Mouse (Mus musculus): ENCODE results near the gene Dse. TPM values are rescaled to one million over a fixed set of nuclear protein-coding genes. Genes with fewer than 3 reads are reported as not detected.
A peak's percentile ranks its signal among the peaks of the same experiment; 100 is the strongest.

The Dse gene
- polyA plus RNA-seq, 1 experiment from 2014 or later = 5.8 TPM

GRCm38 (mm10) chr10:34236569-34236968 lies 29.1 kb upstream of the Dse start:
- Histone ChIP-seq H3K9me3 (ENCODE audit: low read length) (no peaks in the 10 kb centered on the region), H3K4me2 (ENCODE audit: low read depth, low read length) (no peak overlapping the region), H3K27ac (ENCODE audit: low read depth) (no peak overlapping the region), H3K4me3 (ENCODE audit: low read depth, low read length) (no peak overlapping the region), H3K27me3 (ENCODE audit: insufficient read depth, low read length) (no peaks in the 10 kb centered on the region), H3K36me3 (replicated peaks; ENCODE audit: insufficient read depth, low read length) (no peaks in the 10 kb centered on the region), H3K9ac (replicated peaks) (no peak overlapping the region), H3K4me1 (ENCODE audit: insufficient read depth) (no peaks in the 10 kb centered on the region)
- no peak for TF ChIP-seq EP300 (IDR thresholded peaks at IDR 0.05; ENCODE audit: low read depth)
- no peak for TF ChIP-seq CTCF (IDR thresholded peaks at IDR 0.05; ENCODE audit: low read depth)
- DNase-seq = no peak
- 76% methylated on average over 5 of the region's 5 CpGs for WGBS (ENCODE audit: insufficient replicate concordance)
- ATAC-seq = no peak

DNA sequence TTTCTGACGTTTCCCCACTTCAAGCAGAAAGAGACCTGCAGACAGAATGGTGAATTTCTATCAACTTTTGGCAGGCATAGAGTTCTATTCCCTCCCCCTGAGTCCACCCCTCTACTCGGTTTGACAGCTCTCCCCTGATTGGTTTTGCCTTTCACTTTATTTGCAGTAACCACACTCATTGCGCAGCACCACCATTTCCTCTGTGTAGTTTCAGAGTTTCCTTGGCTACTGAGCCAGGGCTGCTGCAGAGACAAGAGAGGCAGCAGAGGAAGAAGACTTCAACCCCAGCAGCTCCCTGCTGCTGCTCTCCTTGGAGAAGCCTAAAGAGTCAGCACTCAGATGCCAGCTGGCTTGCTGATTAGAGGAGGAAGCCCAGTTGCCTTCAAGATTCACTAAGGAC lies 27.9 kb upstream of the Dse start:
- H3K27me3 ChIP-seq (ENCODE audit: insufficient read depth, low read length) = no peaks in the 10 kb centered on the region
- no peaks in the 10 kb centered on the region for H3K4me1 ChIP-seq (ENCODE audit: insufficient read depth)
- WGBS (ENCODE audit: insufficient replicate concordance) = 14% methylated on average over 3 of the region's 3 CpGs
- H3K9ac ChIP-seq (replicated peaks) = no peak overlapping the region
- no peaks in the 10 kb centered on the region for H3K9me3 ChIP-seq (ENCODE audit: low read length)
- H3K27ac ChIP-seq (ENCODE audit: low read depth) = no peak overlapping the region
- H3K4me3 ChIP-seq (ENCODE audit: low read depth, low read length) = no peak overlapping the region
- TF ChIP-seq EP300 (IDR thresholded peaks at IDR 0.05; ENCODE audit: low read depth) = no peak
- no peak for TF ChIP-seq CTCF (IDR thresholded peaks at IDR 0.05; ENCODE audit: low read depth)
- H3K36me3 ChIP-seq (replicated peaks; ENCODE audit: insufficient read depth, low read length) = no peaks in the 10 kb centered on the region
- peak overlapping the region; percentile 14; the same call in 1 of the 2 replicates for H3K4me2 ChIP-seq (ENCODE audit: low read depth, low read length)
- DNase-seq (no peak), ATAC-seq (no peak)

DNA sequence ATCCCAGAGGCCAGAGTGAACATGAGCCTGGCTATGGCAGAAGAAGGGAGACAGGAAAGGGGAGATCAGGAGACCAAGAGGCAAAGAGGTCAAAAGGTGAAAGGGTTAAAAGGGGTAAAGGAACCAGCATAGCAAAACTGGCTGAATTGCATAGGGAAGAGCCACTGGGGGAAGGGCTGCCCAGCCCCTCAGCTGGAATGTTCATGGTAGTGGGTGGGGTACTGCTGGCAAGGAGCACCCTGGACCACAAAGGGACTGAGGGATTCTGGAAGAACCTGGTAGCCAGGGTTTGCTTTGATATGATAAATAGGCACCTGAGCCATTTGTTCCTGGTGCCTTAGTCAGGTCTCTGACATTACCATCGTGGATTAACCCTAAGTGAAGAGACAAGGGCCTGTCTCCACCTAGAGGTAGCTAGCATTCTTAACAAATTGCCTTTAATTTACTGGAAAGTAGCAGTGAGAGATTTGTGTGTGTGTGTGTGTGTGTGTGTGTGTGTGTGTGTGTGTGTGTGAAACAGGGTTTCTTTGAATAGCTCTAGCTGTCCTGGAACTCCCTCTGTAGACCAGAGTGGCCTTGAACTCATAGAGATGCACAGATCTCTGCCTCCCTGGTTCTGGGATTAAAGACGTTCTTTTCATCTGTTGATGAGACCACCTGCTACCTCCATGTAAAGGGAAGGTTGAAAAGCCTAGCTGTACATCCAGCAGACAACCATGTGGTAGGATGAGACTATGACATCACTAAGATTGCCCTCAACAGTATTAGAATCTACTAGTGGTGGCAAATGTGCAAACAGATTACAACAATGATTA lies 26.6 kb upstream of the Dse start:
- TF ChIP-seq EP300 (IDR thresholded peaks at IDR 0.05; ENCODE audit: low read depth) = no peak
- TF ChIP-seq CTCF (IDR thresholded peaks at IDR 0.05; ENCODE audit: low read depth) = peak; percentile 56
- DNase-seq (no peak), ATAC-seq (no peak)
- H3K27me3 ChIP-seq (ENCODE audit: insufficient read depth, low read length) = no peaks in the 10 kb centered on the region
- H3K27ac ChIP-seq (ENCODE audit: low read depth) = no peak overlapping the region
- H3K9me3 ChIP-seq (ENCODE audit: low read length) = no peaks in the 10 kb centered on the region
- no peaks in the 10 kb centered on the region for H3K36me3 ChIP-seq (replicated peaks; ENCODE audit: insufficient read depth, low read length)
- H3K4me3 ChIP-seq (ENCODE audit: low read depth, low read length) = no peak overlapping the region
- no peak overlapping the region for H3K4me2 ChIP-seq (ENCODE audit: low read depth, low read length)
- no peak overlapping the region for H3K9ac ChIP-seq (replicated peaks)
- H3K4me1 ChIP-seq (ENCODE audit: insufficient read depth) = no peaks in the 10 kb centered on the region
- 35% methylated on average over 2 of the region's 2 CpGs for WGBS (ENCODE audit: insufficient replicate concordance)

DNA sequence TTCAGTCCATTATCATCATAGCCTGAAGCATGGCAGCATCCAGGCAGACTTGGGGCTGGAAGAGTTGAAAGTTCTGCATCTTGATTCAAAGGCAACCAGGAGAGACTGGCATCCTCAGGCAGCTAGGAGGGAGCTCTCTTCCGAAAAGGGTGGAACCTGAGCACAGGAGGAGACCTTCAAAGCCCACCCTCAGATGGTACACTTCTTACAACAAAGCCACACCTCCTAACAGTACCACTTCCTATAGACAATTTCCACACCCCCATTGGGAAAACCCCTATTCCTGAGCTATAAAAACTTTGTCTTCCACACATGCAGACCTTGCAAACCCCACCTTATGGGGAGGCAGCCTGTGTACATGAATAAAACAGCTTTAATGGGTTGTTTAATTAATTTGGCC lies 25.9 kb upstream of the Dse start:
- H3K4me1 ChIP-seq (ENCODE audit: insufficient read depth) = no peaks in the 10 kb centered on the region
- H3K27me3 ChIP-seq (ENCODE audit: insufficient read depth, low read length) = no peaks in the 10 kb centered on the region
- H3K4me3 ChIP-seq (ENCODE audit: low read depth, low read length) = no peak overlapping the region
- no peaks in the 10 kb centered on the region for H3K36me3 ChIP-seq (replicated peaks; ENCODE audit: insufficient read depth, low read length)
- TF ChIP-seq EP300 (IDR thresholded peaks at IDR 0.05; ENCODE audit: low read depth) (no peak), CTCF (IDR thresholded peaks at IDR 0.05; ENCODE audit: low read depth) (no peak)
- H3K9me3 ChIP-seq (ENCODE audit: low read length) = no peaks in the 10 kb centered on the region
- H3K9ac ChIP-seq (replicated peaks) = no peak overlapping the region
- DNase-seq (no peak), ATAC-seq (no peak)
- no peak overlapping the region for H3K4me2 ChIP-seq (ENCODE audit: low read depth, low read length)
- H3K27ac ChIP-seq (ENCODE audit: low read depth) = no peak overlapping the region
- WGBS (ENCODE audit: insufficient replicate concordance) = 59% methylated on average over 1 of the region's 1 CpGs

DNA sequence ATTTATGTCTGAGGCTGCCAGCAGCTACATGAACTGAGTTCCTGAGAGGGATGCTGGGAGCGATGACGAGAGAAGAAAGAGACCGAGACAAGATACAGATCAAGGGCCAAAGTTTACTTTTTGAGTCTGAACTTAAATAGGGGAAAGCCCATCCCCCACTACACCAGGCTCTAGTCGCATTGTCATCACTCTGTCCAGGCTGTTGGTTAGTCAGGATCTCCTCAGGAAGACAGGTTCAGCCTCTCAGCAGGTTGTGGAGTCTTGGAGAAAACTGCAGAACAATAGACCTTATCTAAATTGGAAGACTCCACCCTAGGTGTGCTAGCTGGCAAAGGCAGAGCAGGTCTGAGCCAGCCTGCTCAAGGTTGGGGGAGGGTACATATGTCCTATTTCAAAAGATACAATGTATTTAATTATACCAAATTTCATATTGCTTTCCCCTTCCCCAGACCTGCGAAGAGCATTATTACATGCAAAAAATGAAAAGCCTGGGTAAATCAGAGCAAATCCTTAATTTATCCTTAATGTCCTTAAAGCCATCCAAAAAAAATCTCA lies 22.7 kb upstream of the Dse start:
- no peak overlapping the region for H3K4me2 ChIP-seq (ENCODE audit: low read depth, low read length)
- no peaks in the 10 kb centered on the region for H3K27me3 ChIP-seq (ENCODE audit: insufficient read depth, low read length)
- no peak overlapping the region for H3K27ac ChIP-seq (ENCODE audit: low read depth)
- no peak overlapping the region for H3K9ac ChIP-seq (replicated peaks)
- no peak for DNase-seq
- TF ChIP-seq CTCF (IDR thresholded peaks at IDR 0.05; ENCODE audit: low read depth) (no peak), EP300 (IDR thresholded peaks at IDR 0.05; ENCODE audit: low read depth) (no peak)
- no peak overlapping the region for H3K4me3 ChIP-seq (ENCODE audit: low read depth, low read length)
- no peaks in the 10 kb centered on the region for H3K9me3 ChIP-seq (ENCODE audit: low read length)
- 55% methylated on average over 5 of the region's 5 CpGs for WGBS (ENCODE audit: insufficient replicate concordance)
- no peak for ATAC-seq
- no peaks in the 10 kb centered on the region for H3K36me3 ChIP-seq (replicated peaks; ENCODE audit: insufficient read depth, low read length)
- H3K4me1 ChIP-seq (ENCODE audit: insufficient read depth) = no peaks in the 10 kb centered on the region

GRCm38 (mm10) chr10:34229491-34229890 lies 22.0 kb upstream of the Dse start:
- DNase-seq = no peak
- no peaks in the 10 kb centered on the region for H3K9me3 ChIP-seq (ENCODE audit: low read length)
- no peaks in the 10 kb centered on the region for H3K36me3 ChIP-seq (replicated peaks; ENCODE audit: insufficient read depth, low read length)
- no peaks in the 10 kb centered on the region for H3K4me1 ChIP-seq (ENCODE audit: insufficient read depth)
- H3K9ac ChIP-seq (replicated peaks) = no peak overlapping the region
- whole genome bisulfite sequencing (ENCODE audit: insufficient replicate concordance) = 69% methylated on average over 4 of the region's 4 CpGs
- no peak overlapping the region for H3K27ac ChIP-seq (ENCODE audit: low read depth)
- TF ChIP-seq EP300 (IDR thresholded peaks at IDR 0.05; ENCODE audit: low read depth) = no peak
- no peak for TF ChIP-seq CTCF (IDR thresholded peaks at IDR 0.05; ENCODE audit: low read depth)
- H3K27me3 ChIP-seq (ENCODE audit: insufficient read depth, low read length) = no peaks in the 10 kb centered on the region
- no peak overlapping the region for H3K4me2 ChIP-seq (ENCODE audit: low read depth, low read length)
- ATAC-seq = no peak
- H3K4me3 ChIP-seq (ENCODE audit: low read depth, low read length) = no peak overlapping the region

Measured in liver, postnatal 0 days (tissue).